ENCODE assay signal across 12 mouse cellular contexts in genomic region chr14:34825902-34826301, GRCm38 (mm10). TPM values are rescaled to one million over a fixed set of nuclear protein-coding genes. Genes with fewer than 3 reads are reported as not detected.
DNase-seq lines count a peak whose midpoint lies in the region; ATAC-seq lines count a peak whose summit lies in the region.
"Had no signal": no experiment of that assay in that cellular context is flagged by ENCODE, and none has a peak within 500 bp of the region (broad histone marks: within the 10 kb centered on the region; RNA-seq: fewer than 3 reads in every experiment).

No protein-coding gene starts in this region.

- ATAC-seq in hindbrain, embryonic 13.5 days (ENCODE audit: low FRiP score) = 0 out of 2 replicates have a peak, but pooled peaks have one; percentile 15
- no peak for ATAC-seq in hindbrain, embryonic 11.5 days (ENCODE audit: low FRiP score)
- ATAC-seq in neural tube, embryonic 13.5 days (ENCODE audit: low read depth) = 0 out of 2 replicates have a peak, but pooled peaks have one; percentile 25

- peaks cover 26% of the 10 kb centered on the region for H3K27me3 ChIP-seq in hindbrain, embryonic 13.5 days
- H3K27me3 ChIP-seq in hindbrain, embryonic 11.5 days (ENCODE audit: control insufficient read depth, insufficient read depth, low read length) = peaks cover 26% of the 10 kb centered on the region
- peaks cover 20% of the 10 kb centered on the region for H3K27me3 ChIP-seq in neural tube, embryonic 13.5 days

- peaks cover 43% of the 10 kb centered on the region for H3K4me1 ChIP-seq in hindbrain, embryonic 13.5 days (replicated peaks)
- peaks cover 5% of the 10 kb centered on the region for H3K4me1 ChIP-seq in hindbrain, embryonic 11.5 days (replicated peaks; ENCODE audit: control insufficient read depth, insufficient read depth, low read length)
- peaks cover 44% of the 10 kb centered on the region for H3K4me1 ChIP-seq in neural tube, embryonic 13.5 days (replicated peaks)
- H3K4me1 ChIP-seq: liver, embryonic 15.5 days had no signal

- 34% methylated on average over 3 of the region's 3 CpGs for WGBS in hindbrain, embryonic 13.5 days
- 17% methylated on average over 3 of the region's 3 CpGs for WGBS in hindbrain, embryonic 11.5 days
- WGBS in neural tube, embryonic 13.5 days = 16% methylated on average over 3 of the region's 3 CpGs

- no peaks in the 10 kb centered on the region for H3K9me3 ChIP-seq in hindbrain, embryonic 13.5 days
- H3K9me3 ChIP-seq in hindbrain, embryonic 11.5 days (ENCODE audit: control insufficient read depth, low read length) = no peaks in the 10 kb centered on the region
- no peaks in the 10 kb centered on the region for H3K9me3 ChIP-seq in neural tube, embryonic 13.5 days
- H3K9me3 ChIP-seq: liver, embryonic 15.5 days had no signal

- 0 out of 2 replicates have a peak overlapping the region, but pooled peaks have one; percentile 18 for H3K27ac ChIP-seq in hindbrain, embryonic 13.5 days
- H3K27ac ChIP-seq in hindbrain, embryonic 11.5 days (ENCODE audit: low read depth, low read length) = no peak overlapping the region
- no peak overlapping the region for H3K27ac ChIP-seq in neural tube, embryonic 13.5 days (replicated peaks)
- H3K27ac ChIP-seq: liver, embryonic 15.5 days had no signal

- no peak overlapping the region for H3K9ac ChIP-seq in hindbrain, embryonic 13.5 days
- H3K9ac ChIP-seq in hindbrain, embryonic 11.5 days (ENCODE audit: low read depth, low read length) = no peak overlapping the region
- no peak overlapping the region for H3K9ac ChIP-seq in neural tube, embryonic 13.5 days
- H3K9ac ChIP-seq: liver, embryonic 15.5 days had no signal

- no peak overlapping the region for H3K4me2 ChIP-seq in hindbrain, embryonic 13.5 days
- no peak overlapping the region for H3K4me2 ChIP-seq in hindbrain, embryonic 11.5 days (replicated peaks; ENCODE audit: low read depth, low read length)
- no peak overlapping the region for H3K4me2 ChIP-seq in neural tube, embryonic 13.5 days
- H3K4me2 ChIP-seq: liver, embryonic 15.5 days had no signal

- no peak overlapping the region for H3K4me3 ChIP-seq in hindbrain, embryonic 13.5 days
- H3K4me3 ChIP-seq in hindbrain, embryonic 11.5 days (ENCODE audit: low read depth, low read length) = no peak overlapping the region
- no peak overlapping the region for H3K4me3 ChIP-seq in neural tube, embryonic 13.5 days
- H3K4me3 ChIP-seq: liver, embryonic 15.5 days; myocyte had no signal

- H3K36me3 ChIP-seq in hindbrain, embryonic 13.5 days = no peaks in the 10 kb centered on the region
- no peaks in the 10 kb centered on the region for H3K36me3 ChIP-seq in hindbrain, embryonic 11.5 days (ENCODE audit: control insufficient read depth, insufficient read depth, low read length)
- no peaks in the 10 kb centered on the region for H3K36me3 ChIP-seq in neural tube, embryonic 13.5 days
- H3K36me3 ChIP-seq: liver, embryonic 15.5 days had no signal

- DNase-seq in hindbrain, embryonic 11.5 days (ENCODE audit: low spot score) = no peak
- no peak for DNase-seq in neural tube, embryonic 10.5 days (ENCODE audit: extremely low spot score, low spot score)
- peak; percentile 27 to 51 for DNase-seq in kidney, adult 8-10 months
- DNase-seq in kidney, postnatal 36 days = peak; percentile 61 to 68
- no peak for DNase-seq in gastrocnemius, postnatal 10 days
- DNase-seq: heart, postnatal 10 days; lung, postnatal 4 days; thymus, postnatal 4 days had no signal

RNA-seq across cellular contexts. Expression of gene Grid1, which starts 6.0 kb away (rescaled TPM):
- polyA plus RNA-seq in hindbrain, embryonic 13.5 days (2015; fragmentation: Nextera tagmentation; extraction: Ambion mirVana) = 3.5 and 3.6 TPM in 2 replicates
- 0.54 TPM in 2 replicates for polyA plus RNA-seq in hindbrain, embryonic 11.5 days (2014; fragmentation: Nextera tagmentation; extraction: Ambion mirVana)
- polyA plus RNA-seq in neural tube, embryonic 13.5 days (2015; fragmentation: Nextera tagmentation; extraction: Ambion mirVana) = 4.2 and 5.2 TPM in 2 replicates
- total RNA-seq in gastrocnemius, postnatal 10 days (2021) = under 1 TPM; 0.23 to 0.32 TPM
- total RNA-seq: heart, postnatal 10 days had no signal
- polyA plus RNA-seq: myocyte had no signal

Comparison
In these comparisons a context has a peak if more than half of its experiments do, and no peak if none do; other contexts are left out.
1. DNase-seq: peak in kidney, adult 8-10 months (2 of 2) and kidney, postnatal 36 days (2 of 2); none in hindbrain, embryonic 11.5 days (single experiment), neural tube, embryonic 10.5 days (single experiment) and gastrocnemius, postnatal 10 days (single experiment).